Mouse (Mus musculus): Measurements from ENCODE around the gene Nthl1. TPM values are rescaled to one million over a fixed set of nuclear protein-coding genes. Genes with fewer than 3 reads are reported as not detected.

Nthl1 gene
- polyA plus RNA-seq, 1 experiment, result 9.8 TPM

- WGBS, result 70% methylated on average over 4 of the region's 4 CpGs
Measured at GRCm38 (mm10) chr17:24635024-24635423, 2.5 kb downstream of the Nthl1 start.

GRCm38 (mm10) chr17:24635694-24636093 is 3.2 kb downstream of the Nthl1 start:
- Histone ChIP-seq H3K27me3 (ENCODE audit: control insufficient read depth, insufficient read depth, low read length) (no peaks in the 10 kb centered on the region), H3K27ac (ENCODE audit: control insufficient read depth, insufficient read depth, low read length) (no peak overlapping the region), H3K4me1 (replicated peaks; ENCODE audit: control insufficient read depth, insufficient read depth, low read length) (peaks cover 12% of the 10 kb centered on the region), H3K4me3 (ENCODE audit: control insufficient read depth, insufficient read depth, low read length) (no peak overlapping the region), H3K36me3 (ENCODE audit: control insufficient read depth, insufficient read depth, low read length) (no peaks in the 10 kb centered on the region)
- DNase-seq, result no peak
- TF ChIP-seq POLR2A (IDR thresholded peaks at IDR 0.05; ENCODE audit: control insufficient read depth, extremely low read depth, insufficient read depth, low read length, poor library complexity) (no peak), CTCF (IDR thresholded peaks at IDR 0.05; ENCODE audit: borderline replicate concordance, control insufficient read depth, extremely low read depth, insufficient read depth, low read length, poor library complexity) (no peak)
- WGBS, result 97% methylated on average over 5 of the region's 5 CpGs

More at GRCm38 (mm10) chr17:24635024-24635423, 2.5 kb downstream of the Nthl1 start:
- TF ChIP-seq POLR2A (IDR thresholded peaks at IDR 0.05; ENCODE audit: control insufficient read depth, extremely low read depth, insufficient read depth, low read length, poor library complexity) (no peak), CTCF (IDR thresholded peaks at IDR 0.05; ENCODE audit: borderline replicate concordance, control insufficient read depth, extremely low read depth, insufficient read depth, low read length, poor library complexity) (no peak)
- Histone ChIP-seq H3K27me3 (ENCODE audit: control insufficient read depth, insufficient read depth, low read length) (no peaks in the 10 kb centered on the region), H3K27ac (ENCODE audit: control insufficient read depth, insufficient read depth, low read length) (no peak overlapping the region), H3K4me3 (ENCODE audit: control insufficient read depth, insufficient read depth, low read length) (no peak overlapping the region), H3K36me3 (ENCODE audit: control insufficient read depth, insufficient read depth, low read length) (no peaks in the 10 kb centered on the region), H3K4me1 (replicated peaks; ENCODE audit: control insufficient read depth, insufficient read depth, low read length) (peaks cover 12% of the 10 kb centered on the region)
- no peak for DNase-seq

GRCm38 (mm10) chr17:24636781-24637481 is 4.5 kb downstream of the Nthl1 start:
- Histone ChIP-seq H3K4me3 (ENCODE audit: control insufficient read depth, insufficient read depth, low read length) (no peak overlapping the region), H3K4me1 (replicated peaks; ENCODE audit: control insufficient read depth, insufficient read depth, low read length) (peaks cover 9% of the 10 kb centered on the region), H3K27ac (ENCODE audit: control insufficient read depth, insufficient read depth, low read length) (no peak overlapping the region), H3K27me3 (ENCODE audit: control insufficient read depth, insufficient read depth, low read length) (no peaks in the 10 kb centered on the region), H3K36me3 (ENCODE audit: control insufficient read depth, insufficient read depth, low read length) (no peaks in the 10 kb centered on the region)
- TF ChIP-seq CTCF (IDR thresholded peaks at IDR 0.05; ENCODE audit: borderline replicate concordance, control insufficient read depth, extremely low read depth, insufficient read depth, low read length, poor library complexity), result no peak
- TF ChIP-seq POLR2A (IDR thresholded peaks at IDR 0.05; ENCODE audit: control insufficient read depth, extremely low read depth, insufficient read depth, low read length, poor library complexity), result no peak
- no peak for DNase-seq
- 89% methylated on average over 5 of the region's 5 CpGs for WGBS

- Histone ChIP-seq H3K4me1 (replicated peaks; ENCODE audit: control insufficient read depth, insufficient read depth, low read length) (peaks cover 2% of the 10 kb centered on the region; the same call in 1 of the 2 replicates), H3K27me3 (ENCODE audit: control insufficient read depth, insufficient read depth, low read length) (no peaks in the 10 kb centered on the region), H3K27ac (ENCODE audit: control insufficient read depth, insufficient read depth, low read length) (no peak overlapping the region), H3K36me3 (ENCODE audit: control insufficient read depth, insufficient read depth, low read length) (no peaks in the 10 kb centered on the region), H3K4me3 (ENCODE audit: control insufficient read depth, insufficient read depth, low read length) (no peak overlapping the region)
- 93% methylated on average over 4 of the region's 4 CpGs for WGBS
- no peak for DNase-seq
- TF ChIP-seq POLR2A (IDR thresholded peaks at IDR 0.05; ENCODE audit: control insufficient read depth, extremely low read depth, insufficient read depth, low read length, poor library complexity), result no peak
- no peak for TF ChIP-seq CTCF (IDR thresholded peaks at IDR 0.05; ENCODE audit: borderline replicate concordance, control insufficient read depth, extremely low read depth, insufficient read depth, low read length, poor library complexity)
Measured at GRCm38 (mm10) chr17:24638214-24638613, 5.7 kb downstream of the Nthl1 start.

- Histone ChIP-seq H3K27me3 (ENCODE audit: control insufficient read depth, insufficient read depth, low read length) (no peaks in the 10 kb centered on the region), H3K4me1 (replicated peaks; ENCODE audit: control insufficient read depth, insufficient read depth, low read length) (no peaks in the 10 kb centered on the region), H3K4me3 (ENCODE audit: control insufficient read depth, insufficient read depth, low read length) (no peak overlapping the region), H3K36me3 (ENCODE audit: control insufficient read depth, insufficient read depth, low read length) (no peaks in the 10 kb centered on the region), H3K27ac (ENCODE audit: control insufficient read depth, insufficient read depth, low read length) (no peak overlapping the region)
- TF ChIP-seq CTCF (IDR thresholded peaks at IDR 0.05; ENCODE audit: borderline replicate concordance, control insufficient read depth, extremely low read depth, insufficient read depth, low read length, poor library complexity) (no peak), POLR2A (IDR thresholded peaks at IDR 0.05; ENCODE audit: control insufficient read depth, extremely low read depth, insufficient read depth, low read length, poor library complexity) (no peak)
- DNase-seq, result no peak
- 92% methylated on average over 9 of the region's 9 CpGs for WGBS
Measured at GRCm38 (mm10) chr17:24638840-24639239, 6.4 kb downstream of the Nthl1 start.

- no peak overlapping the region for H3K27ac ChIP-seq (ENCODE audit: control insufficient read depth, insufficient read depth, low read length)
- TF ChIP-seq CTCF (IDR thresholded peaks at IDR 0.05; ENCODE audit: borderline replicate concordance, control insufficient read depth, extremely low read depth, insufficient read depth, low read length, poor library complexity) (no peak), POLR2A (IDR thresholded peaks at IDR 0.05; ENCODE audit: control insufficient read depth, extremely low read depth, insufficient read depth, low read length, poor library complexity) (no peak)
- no peaks in the 10 kb centered on the region for H3K4me1 ChIP-seq (replicated peaks; ENCODE audit: control insufficient read depth, insufficient read depth, low read length)
- no peak overlapping the region for H3K4me3 ChIP-seq (ENCODE audit: control insufficient read depth, insufficient read depth, low read length)
- H3K36me3 ChIP-seq (ENCODE audit: control insufficient read depth, insufficient read depth, low read length), result no peaks in the 10 kb centered on the region
- 100% methylated on average over 5 of the region's 5 CpGs for WGBS
- no peaks in the 10 kb centered on the region for H3K27me3 ChIP-seq (ENCODE audit: control insufficient read depth, insufficient read depth, low read length)
- DNase-seq, result no peak
Measured at GRCm38 (mm10) chr17:24639571-24639988, 7.1 kb downstream of the Nthl1 start.

Data from thymus, adult 2 months (tissue).